Mouse (Mus musculus): ENCODE data around the gene Tgfb2.

Tgfb2 gene

DNA sequence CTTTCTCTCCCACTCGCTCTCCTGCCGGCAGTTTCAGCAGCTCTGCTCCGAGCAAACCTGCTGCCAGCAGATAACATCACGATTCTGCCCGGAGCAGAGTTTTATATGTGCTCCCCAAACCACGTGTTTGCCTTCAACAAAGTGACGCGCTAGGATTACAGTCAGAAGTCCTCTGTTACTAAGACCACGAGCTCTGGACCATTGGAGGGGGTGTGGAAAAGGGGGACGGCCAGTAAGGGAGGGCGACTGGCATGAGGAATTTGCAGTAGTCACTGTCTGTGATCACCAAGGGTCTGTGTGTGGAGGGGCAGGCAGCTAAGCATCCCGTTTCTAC is at the start of gene Tgfb2:
Gene Tgfb2, minus strand, starts transcription at position 75 of the 334 bp plus-strand sequence.
- in situ Hi-C loops (cut with MboI, MseI) = loop anchor here (5.0 to 25.0 kb wide), 2 partner anchors 1029 to 1169 kb away; no protein-coding TSS in a partner anchor

DNA sequence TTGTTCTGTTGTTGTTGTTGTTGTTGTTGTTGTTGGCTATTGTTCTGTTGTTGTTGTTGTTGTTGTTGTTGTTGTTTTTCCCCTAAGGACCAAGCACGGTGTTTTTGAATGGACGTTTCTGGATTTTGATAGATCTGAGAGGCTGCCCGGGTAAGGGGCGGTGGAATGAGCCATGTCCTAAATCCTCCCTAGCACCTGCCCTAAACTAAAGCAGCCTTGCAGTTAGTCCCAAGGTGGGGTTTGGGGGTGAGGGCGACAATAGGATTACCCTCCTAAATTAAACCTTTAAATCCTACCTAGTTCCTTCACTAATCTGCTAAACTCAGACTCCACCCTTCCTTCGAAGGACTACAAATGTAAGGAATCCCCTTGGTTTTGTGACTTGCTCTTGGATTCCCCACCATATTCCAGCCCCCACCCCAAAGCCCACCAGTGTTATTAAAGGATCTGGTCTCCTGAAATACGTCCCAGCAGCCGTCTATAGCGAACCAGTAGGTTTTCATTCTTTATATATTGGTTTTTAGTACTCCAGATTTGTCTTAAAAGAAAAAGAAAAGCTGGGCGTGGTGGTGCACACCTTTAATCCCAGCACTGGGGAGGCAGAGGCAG is 44.0 kb upstream of the Tgfb2 start:
- in situ Hi-C loops (cut with MboI, MseI) = no loop called here

DNA sequence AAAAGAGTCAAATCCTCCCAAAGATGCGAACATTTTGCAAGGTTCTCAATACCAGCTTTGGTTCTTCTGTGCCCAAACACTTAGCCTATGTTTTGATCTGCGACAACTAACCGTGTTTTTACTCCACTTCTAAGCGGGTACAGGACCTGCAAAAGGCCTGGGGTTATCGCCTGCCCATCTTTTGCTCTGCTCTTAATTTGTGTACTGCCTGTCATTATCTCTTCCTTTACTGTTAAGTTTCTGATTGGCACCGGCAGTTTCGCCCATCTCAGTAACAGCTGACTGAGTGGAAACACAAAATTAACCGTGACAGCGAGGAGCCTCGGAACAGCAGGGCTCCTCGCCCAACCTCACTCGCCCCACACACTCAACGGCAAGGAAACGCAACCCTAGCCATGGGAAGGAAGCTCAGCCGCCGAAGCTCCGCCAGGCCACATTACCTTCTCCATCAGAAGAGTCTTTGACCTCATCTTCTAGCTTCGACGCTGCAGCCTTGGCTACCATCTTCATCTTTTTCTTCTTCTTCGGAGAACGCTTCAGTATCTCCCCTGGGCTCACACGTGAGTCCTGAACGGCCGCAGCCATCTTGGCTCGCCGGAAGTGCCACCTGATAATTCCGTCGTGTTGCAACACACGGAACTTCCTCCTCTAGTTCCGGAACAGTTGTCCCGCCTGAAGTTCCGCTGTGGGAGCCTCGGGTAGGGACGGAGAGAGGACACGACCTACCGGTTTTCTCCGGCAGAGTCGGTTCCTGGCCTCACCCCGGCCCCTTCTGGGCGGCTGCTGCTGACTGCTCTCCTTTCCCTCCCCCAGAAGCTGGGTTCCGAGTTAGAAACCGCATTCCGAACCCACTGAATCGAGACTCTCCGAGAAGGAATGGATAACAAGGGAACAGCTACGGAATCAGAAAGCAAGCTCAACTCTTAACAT is 43.2 kb upstream of the Tgfb2 start, which contains the start of gene Rrp15:
Gene Rrp15, minus strand, starts transcription at position 635 of the 930 bp plus-strand sequence.
- in situ Hi-C loops (cut with MboI, MseI) = no loop called here

DNA sequence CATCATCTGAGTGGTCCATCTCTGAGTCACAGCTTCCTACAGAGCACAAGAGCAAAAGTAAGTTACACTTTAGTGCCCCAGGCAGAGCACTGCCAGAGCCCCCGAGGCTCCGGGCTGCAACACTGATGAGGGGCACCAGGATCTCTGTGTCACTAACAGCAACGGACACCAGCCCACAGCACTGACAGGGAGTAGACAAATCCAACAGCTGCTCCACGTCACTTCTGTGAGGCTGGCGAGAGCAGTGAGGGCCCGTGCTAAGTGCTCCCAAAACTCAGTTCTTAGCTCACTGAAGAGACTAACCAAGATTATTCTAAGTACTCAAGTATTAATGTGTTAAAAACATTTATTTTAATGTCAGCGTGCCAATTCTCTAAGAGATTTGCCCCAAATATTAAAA is 34.0 kb upstream of the Tgfb2 start:
- in situ Hi-C loops (cut with MboI, MseI) = no loop called here

DNA sequence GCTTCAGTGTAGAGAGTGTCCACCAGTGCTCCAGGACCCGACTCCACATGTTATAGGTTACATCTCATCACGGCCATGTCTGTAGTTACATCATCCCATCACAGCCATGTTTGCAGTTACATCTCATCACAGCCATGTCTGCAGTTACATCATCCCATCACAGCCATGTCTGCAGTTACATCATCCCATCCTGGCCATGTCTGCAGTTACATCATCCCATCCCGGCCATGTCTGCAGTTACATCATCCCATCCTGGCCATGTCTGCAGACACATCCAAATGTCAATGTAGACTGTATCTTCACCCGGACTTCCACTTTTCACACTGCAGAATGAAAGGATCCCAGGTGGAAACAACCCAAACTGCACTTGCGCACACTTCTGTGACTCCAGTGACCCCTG is 29.7 kb upstream of the Tgfb2 start:
- in situ Hi-C loops (cut with MboI, MseI) = no loop called here

DNA sequence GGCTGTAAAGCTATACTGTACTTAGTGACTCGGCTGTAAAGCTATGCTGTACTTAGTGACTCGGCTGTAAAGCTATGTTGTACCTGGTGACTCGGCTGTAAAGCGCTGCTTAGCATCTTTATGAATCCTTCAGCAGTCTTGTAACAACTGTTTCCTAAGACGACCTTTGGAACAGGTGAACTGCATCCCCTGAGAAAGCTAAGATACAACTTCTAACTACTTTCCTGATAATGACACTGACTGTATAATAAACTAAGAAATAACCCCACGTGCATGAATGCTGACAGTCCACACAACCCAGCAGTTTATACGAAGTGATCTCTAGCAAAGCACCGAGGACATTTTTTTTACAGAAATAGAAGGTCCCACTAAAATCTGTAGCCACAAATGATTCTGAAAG is 27.3 kb upstream of the Tgfb2 start:
- in situ Hi-C loops (cut with MboI, MseI) = no loop called here

DNA sequence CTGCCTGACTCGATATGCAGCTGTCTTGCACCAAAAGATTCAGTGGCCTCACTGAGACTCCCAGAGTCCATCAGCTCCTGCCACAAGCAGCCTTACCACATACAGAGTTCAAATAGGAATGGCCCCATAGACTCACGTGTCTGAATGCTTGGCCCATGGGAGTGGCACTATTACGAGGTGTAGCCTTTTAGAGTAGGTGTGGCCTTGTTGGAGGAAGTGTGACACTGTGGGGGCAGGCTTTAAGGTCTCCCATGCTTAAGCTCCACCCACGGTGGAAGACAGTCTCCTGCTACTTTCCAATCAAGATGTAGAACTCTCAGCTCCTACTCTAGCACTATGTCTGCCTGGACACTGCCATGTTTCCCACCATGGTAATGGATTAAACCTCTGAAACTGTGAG is 23.0 kb upstream of the Tgfb2 start:
- in situ Hi-C loops (cut with MboI, MseI) = no loop called here

DNA sequence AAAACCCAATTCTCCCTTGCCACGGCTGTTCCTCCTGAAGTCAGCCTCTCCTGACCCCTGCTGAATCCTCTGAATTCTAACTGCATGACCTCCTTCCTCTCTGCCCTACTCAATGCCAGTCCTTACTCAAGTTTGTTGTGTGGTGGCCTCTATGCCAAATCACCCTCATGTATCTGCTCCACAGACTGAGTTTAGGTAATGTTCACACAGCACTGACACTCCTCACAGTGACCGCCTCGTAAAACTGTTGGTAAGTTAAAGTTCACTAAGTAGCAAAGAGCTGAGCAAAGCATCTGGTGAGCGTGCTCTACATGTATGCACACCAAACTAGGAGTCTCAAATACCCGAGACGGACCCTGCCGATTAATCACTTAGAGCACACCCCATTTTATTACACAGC is 20.3 kb upstream of the Tgfb2 start:
- in situ Hi-C loops (cut with MboI, MseI) = no loop called here

DNA sequence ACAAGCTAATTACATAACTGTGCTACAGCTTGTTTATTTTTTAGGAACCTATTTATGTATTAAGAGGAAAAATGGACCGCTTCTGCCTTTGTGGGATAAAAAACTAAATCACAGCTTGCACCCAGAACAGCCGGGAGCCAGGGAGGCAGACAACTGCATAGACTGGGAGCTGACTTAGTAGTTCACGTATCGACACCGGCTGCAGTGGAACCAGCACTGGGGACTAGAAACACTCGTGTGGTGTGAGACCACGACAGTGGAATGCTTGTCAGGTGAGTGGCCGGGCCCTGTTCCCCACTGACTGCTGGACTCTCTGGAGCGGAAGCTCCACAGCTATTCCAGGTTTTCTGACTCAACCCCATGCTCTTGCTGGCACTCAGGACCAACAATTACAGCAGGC is 16.5 kb upstream of the Tgfb2 start:
- in situ Hi-C loops (cut with MboI, MseI) = loop anchor here (25.0 kb wide), 1 partner anchor 1185 kb away; no protein-coding TSS in a partner anchor

DNA sequence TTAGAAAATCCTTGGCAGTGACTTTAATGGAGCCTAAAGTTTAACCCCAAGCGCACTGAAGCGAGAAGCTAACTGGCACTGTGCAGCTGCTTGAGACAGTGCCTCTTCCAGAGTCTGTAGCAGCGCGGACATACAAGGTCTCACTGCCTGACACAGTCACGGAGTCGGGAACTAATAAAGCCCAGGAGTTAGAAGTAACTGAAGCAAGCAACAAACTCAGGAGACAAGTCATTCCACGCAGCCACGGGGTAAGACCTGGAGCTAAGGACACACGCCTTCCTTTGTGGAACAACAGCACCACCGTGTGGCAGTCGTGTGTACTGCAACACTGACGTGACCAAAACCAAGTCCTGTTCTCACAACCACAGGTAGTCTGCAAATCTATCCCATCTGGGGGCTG is 16.1 kb upstream of the Tgfb2 start:
- in situ Hi-C loops (cut with MboI, MseI) = loop anchor here (25.0 kb wide), 1 partner anchor 1185 kb away; no protein-coding TSS in a partner anchor

DNA sequence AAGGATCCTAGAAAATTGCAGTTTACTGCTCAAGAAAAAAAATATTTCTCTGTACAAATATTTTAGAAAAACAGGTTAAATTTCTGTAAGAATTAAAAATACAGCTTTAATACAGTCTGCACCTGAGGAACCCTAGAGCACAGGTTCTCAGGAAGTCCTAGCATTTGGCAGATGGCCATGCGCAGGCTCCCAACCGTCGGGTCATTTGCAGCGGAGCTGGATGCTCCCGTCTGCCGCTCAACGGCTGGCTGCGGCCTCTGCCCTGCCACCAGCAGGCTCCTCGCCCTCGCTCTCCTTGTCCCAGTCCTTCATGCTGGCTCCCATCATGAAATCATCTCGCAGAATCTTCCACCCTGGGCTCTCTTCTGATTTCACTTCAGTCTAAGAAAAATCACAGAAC is 15.4 kb upstream of the Tgfb2 start:
- in situ Hi-C loops (cut with MboI, MseI) = loop anchor here (25.0 kb wide), 1 partner anchor 1184 kb away; no protein-coding TSS in a partner anchor

DNA sequence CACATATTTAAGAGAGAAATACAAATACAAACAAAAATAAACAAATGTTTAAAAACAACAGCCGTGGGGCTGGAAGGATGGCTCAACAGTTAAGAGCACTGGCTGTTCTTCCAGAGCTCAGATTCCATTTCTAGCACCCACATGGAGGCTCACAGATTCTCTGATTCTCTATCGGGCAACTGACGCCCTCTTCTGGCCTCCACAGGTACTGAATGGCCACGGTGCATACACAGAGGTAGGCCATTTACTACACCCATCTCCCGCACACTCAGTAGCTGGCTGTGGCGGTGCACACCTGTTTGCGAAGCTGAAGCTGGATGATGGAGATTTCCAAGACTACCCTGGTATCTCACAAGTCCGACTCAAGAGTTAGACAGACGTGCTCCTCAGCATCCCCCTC is 13.9 kb upstream of the Tgfb2 start:
- in situ Hi-C loops (cut with MboI, MseI) = loop anchor here (25.0 kb wide), 1 partner anchor 1182 kb away; no protein-coding TSS in a partner anchor

DNA sequence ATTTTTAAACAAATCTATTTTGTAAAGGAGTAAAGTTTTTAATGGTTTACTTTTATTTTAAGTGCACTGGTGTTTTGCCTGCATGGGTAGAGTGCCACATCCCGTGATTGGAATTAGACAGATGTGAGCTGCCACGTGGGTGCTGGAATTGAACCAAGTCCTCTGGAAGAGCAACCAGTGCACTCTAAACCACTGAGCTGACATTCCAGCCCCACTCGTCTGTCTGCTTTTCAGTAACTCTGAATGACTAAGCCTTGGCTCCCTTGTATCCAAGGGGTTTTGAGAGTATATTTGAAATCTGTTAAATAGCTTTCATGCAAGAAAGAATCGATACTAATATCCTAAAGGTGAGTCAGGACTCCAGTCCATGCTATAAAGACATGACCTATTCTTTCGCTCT is 13.1 kb upstream of the Tgfb2 start:
- in situ Hi-C loops (cut with MboI, MseI) = loop anchor here (25.0 kb wide), 1 partner anchor 1182 kb away; no protein-coding TSS in a partner anchor

DNA sequence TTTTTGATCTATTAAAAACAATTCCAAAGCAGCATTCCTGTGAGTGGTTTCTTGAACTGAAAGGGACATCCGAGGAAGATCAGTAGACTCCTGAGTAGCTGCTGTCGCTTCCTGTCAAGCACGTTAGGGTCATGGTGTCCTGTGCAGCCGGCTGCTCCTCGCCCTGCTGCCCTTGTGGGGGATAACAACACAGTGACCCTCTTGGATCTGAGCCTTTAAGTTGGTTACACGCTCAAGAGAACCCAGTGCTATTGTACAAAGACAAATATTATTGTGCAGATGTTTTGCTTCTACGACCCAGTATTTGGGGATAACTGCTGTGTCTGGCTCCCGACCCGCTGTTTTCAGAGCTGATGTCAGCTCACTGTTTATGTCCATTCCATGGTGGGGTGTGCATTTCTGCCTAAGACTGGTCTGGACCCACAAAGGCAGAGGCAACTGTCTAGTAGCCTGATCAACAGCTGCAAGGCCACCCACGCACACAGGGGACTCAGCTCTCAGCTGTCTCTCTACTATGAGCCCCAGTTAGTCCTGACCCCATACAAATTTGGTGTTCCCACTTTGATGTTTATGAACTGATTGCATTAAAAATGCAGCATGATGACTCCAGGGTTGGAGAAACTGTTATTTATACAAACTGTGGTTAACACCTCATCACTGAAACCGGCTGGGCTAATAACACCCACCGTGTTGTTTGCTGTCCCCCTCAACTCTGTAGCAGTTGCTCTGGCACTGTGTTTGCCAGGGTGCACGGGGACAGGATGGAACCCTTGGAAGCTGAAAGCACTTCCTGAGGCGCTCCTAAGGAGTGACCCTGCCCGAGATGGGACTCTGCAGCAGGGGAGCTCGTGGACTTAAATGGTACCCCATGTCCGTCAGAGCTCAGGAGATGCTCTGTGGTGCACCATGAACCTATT is 9.4 kb upstream of the Tgfb2 start:
- in situ Hi-C loops (cut with MboI, MseI) = loop anchor here (25.0 kb wide), 1 partner anchor 1178 kb away; no protein-coding TSS in a partner anchor

DNA sequence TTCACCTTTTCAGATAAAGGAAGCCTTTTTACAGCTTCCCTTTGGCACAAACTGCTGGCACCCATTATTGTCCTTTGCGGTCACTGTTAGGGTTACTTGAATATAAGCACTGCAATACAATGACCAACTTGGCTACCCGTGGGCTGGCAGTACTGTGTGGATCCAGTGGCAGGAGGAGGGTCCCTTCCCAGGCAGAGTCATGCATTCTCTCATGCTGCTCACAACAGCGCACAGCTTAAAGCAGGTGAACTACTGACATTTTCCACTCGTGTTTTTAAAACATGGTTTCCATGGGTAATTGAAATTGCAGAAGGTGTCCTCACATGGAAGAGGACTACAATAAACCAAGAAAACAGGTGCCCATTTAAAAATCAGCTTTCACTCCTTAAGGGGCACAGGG is 8.4 kb upstream of the Tgfb2 start:
- in situ Hi-C loops (cut with MboI, MseI) = loop anchor here (25.0 kb wide), 1 partner anchor 1177 kb away; no protein-coding TSS in a partner anchor

DNA sequence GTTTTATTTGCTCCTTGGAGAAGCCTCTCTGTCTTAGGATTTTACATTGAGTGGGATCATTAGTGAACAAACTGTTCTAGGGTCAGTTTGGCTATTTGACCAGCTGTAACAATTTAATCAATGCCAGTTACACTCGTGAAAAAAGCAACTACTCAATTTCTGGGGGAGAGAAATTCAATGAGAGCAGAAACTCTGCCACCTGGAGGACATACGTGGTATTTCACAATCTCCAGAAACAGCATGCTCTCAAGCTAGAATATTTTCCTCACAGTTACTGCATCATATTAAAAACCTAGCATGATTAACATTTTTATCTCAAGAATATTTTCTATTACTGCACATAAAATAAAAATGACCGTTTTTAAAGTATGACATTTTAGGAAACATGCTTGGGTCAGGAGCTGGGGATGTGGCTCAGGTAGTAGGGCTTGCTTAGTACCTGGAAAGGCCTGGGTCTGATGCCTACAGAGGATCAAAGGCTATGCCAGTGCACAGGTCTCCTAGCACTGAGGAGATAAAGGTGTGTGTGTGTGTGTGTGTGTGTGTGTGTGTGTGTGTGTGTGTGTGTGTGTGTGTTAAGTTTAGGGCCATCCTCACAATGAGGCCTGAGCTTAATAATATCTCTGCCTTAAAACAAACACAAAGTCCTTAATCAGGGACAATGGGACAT is 7.1 kb upstream of the Tgfb2 start:
- in situ Hi-C loops (cut with MboI, MseI) = loop anchor here (25.0 kb wide), 1 partner anchor 1176 kb away; no protein-coding TSS in a partner anchor

DNA sequence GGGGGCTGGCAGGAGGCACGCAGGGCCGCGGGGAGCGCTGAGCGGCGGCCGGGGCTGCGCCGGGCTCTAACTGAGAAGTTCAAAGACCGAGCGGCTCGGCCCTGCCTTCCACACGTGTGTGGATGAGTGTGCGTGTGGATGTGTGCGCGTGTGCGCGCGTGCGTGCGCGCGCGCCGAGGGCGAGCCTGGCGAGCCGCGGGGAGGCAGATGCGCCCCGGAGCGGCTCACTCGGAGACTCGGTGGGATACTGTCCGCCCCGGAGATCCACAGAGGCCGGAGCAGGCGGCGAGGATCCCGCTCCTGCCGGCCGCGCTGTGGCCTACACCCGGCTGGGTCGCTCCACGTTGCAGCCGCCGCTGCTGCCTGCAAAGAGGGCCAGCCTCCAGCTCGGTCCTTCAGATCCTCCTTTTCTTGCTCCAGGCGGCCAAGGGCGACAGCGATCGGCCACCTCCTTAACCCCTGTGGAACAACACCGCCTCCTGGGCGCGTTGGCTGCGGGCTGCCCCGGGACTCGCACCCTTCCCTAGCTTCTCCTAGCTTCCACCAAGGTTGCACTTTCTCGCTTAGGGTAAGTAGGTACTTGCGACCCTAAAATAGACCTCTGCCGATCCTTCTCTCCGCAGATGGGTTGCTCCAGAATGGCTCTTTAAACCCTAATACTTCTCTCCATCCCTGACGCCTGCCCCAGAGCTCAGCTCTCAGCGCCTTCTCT is 430 bp downstream of the Tgfb2 start:
- in situ Hi-C loops (cut with MboI, MseI) = loop anchor here (5.0 to 25.0 kb wide), 2 partner anchors 1028 to 1168 kb away; no protein-coding TSS in a partner anchor

DNA sequence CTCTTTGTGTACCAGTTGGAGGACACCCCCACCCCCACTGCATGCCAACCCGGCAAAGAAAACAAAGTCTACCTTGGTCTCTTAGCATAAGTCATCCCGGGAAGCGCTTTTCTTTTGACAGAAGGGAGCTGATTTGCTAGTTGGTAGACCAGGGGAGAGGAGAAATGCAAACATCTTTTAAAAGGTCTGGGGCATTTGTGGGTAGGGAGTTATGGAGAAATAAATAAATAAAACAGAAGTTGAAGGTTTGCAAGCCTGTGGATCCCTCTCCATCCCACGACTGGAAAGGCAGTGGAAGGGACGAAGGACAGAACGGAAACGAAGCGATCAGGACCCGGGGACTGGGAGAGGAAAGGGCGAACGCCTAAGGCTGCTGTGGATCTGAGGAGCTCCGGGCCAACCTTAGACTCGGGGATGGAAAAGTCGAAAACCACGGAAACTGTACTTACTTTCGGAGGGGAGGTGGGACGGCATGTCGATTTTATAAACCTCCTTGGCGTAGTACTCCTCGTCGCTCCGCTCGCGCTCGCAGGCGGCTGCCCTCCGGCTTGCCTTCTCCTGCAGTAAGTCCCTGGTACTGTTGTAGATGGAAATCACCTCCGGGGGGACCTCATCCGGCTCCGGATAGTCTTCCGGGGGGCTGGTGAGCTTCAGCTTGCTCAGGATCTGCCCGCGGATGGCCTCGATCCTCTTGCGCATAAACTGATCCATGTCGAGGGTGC is 1.6 kb downstream of the Tgfb2 start:
- in situ Hi-C loops (cut with MboI, MseI) = loop anchor here (25.0 kb wide), 1 partner anchor 1167 kb away; no protein-coding TSS in a partner anchor

DNA sequence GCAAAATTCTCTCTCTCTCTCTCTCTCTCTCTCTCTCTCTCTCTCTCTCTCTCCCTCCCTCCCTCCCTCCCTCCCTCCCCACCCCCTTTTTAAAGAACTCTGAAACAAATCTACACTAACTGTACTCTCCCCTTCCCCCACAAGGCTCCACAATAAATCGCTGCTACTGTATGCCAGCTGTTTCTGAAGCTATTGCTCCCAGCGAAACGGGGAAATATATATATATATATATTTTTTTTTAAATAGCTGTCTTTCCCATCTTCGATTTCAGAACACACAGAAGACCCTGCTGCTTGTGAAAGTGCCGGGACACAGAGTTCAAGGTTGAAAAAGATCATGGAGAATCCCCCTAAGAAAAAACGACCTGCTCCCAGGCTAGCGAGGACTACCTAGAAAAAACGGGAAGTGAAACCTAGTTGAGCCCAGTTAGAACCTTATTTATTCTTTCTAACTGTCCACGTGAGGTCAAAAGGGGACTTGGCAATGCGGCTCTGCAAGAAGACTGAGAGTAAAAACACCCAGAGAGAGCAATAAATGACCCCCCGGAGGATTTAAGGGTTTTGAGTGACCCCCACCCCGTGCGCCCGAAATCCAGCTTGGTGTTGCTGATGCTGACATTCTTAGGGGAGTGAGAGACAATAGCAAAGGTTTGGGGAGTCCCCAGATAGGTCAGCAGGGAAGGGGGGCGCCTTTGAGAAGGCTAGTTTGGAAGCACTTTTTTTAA is 2.4 kb downstream of the Tgfb2 start:
- in situ Hi-C loops (cut with MboI, MseI) = loop anchor here (25.0 kb wide), 1 partner anchor 1166 kb away; no protein-coding TSS in a partner anchor

Measured in T-helper 1 cell (primary cell).